Mouse (Mus musculus) right cerebral cortex, postnatal 25 days (tissue): ENCODE results near the gene Tmem240.
"Not testable (repeated sequence)": the region's sequence is repeated elsewhere in the genome, so short reads cannot be mapped to it uniquely, and the experiment has no call there.

ENCODE experiments used
- DNase-seq: peaks from one replicate; pipeline ENCODE4 v3.0.0; 2022

Tmem240 gene

GRCm38 (mm10) chr4:155773335-155774078, 38.9 kb downstream of the Tmem240 start:
- no peak for DNase-seq

- DNase-seq: peak; percentile 87
These were observed 39.7 kb downstream of the Tmem240 start, which contains the start of gene Vwa1 for GRCm38 (mm10) chr4:155774280-155774754. TSS of gene Vwa1 (minus strand) at chr4:155774698.

- DNase-seq: peak; percentile 33
These were observed 40.6 kb downstream of the Tmem240 start for GRCm38 (mm10) chr4:155774971-155775740.

GRCm38 (mm10) chr4:155775855-155776254, 41.3 kb downstream of the Tmem240 start:
- no peak for DNase-seq

GRCm38 (mm10) chr4:155776704-155777335, 42.2 kb downstream of the Tmem240 start:
- peak; percentile 60 for DNase-seq

GRCm38 (mm10) chr4:155777816-155778215, 43.2 kb downstream of the Tmem240 start:
- DNase-seq: no peak

- DNase-seq: no peak
These were observed 44.9 kb downstream of the Tmem240 start for GRCm38 (mm10) chr4:155779498-155779897.

GRCm38 (mm10) chr4:155780895-155781294, 46.3 kb downstream of the Tmem240 start:
- peak; percentile 24 for DNase-seq

- no peak for DNase-seq
These were observed 49.0 kb downstream of the Tmem240 start for GRCm38 (mm10) chr4:155783486-155784080.

- DNase-seq: peak; percentile 84
These were observed 49.6 kb downstream of the Tmem240 start for GRCm38 (mm10) chr4:155784081-155784701.

GRCm38 (mm10) chr4:155785246-155785645, 50.6 kb downstream of the Tmem240 start:
- DNase-seq: no peak

GRCm38 (mm10) chr4:155785819-155786218, 51.2 kb downstream of the Tmem240 start, which contains the start of gene Tmem88b:
TSS of gene Tmem88b (minus strand) at chr4:155785874.
- no peak for DNase-seq

GRCm38 (mm10) chr4:155788300-155788699, 53.7 kb downstream of the Tmem240 start:
- no peak for DNase-seq

- not testable (repeated sequence) for DNase-seq
These were observed 54.2 kb downstream of the Tmem240 start for GRCm38 (mm10) chr4:155788833-155789232.

- DNase-seq: no peak
These were observed 55.5 kb downstream of the Tmem240 start, which contains the start of gene Ankrd65 for GRCm38 (mm10) chr4:155790021-155790489. TSS of gene Ankrd65 (plus strand) at chr4:155790439.
